Mouse (Mus musculus): ENCODE results near the gene Pold1. TPM values are rescaled to one million over a fixed set of nuclear protein-coding genes. Genes with fewer than 3 reads are reported as not detected.
A peak's percentile ranks its signal among the peaks of the same experiment; 100 is the strongest.

Gene Pold1
- polyA plus RNA-seq, 1 experiment from 2014 or later: 47.8 TPM

- WGBS (ENCODE audit: insufficient replicate concordance): 2% methylated on average over 32 of the region's 32 CpGs
- H3K27me3 ChIP-seq (ENCODE audit: control insufficient read depth, insufficient read depth, low read depth, low read length): no peaks in the 10 kb centered on the region
- peak overlapping the region; percentile 96 for H3K27ac ChIP-seq (ENCODE audit: low read length)
Measured at GRCm38 (mm10) chr7:44553196-44553764, 4.6 kb upstream of the Pold1 start.

GRCm38 (mm10) chr7:44552141-44552908 lies 3.7 kb upstream of the Pold1 start:
- no peak for ATAC-seq (ENCODE audit: low read depth)
- Histone ChIP-seq H3K9ac (ENCODE audit: low read depth, low read length) (no peak overlapping the region), H3K36me3 (ENCODE audit: control insufficient read depth, insufficient read depth) (peaks cover 32% of the 10 kb centered on the region), H3K4me3 (ENCODE audit: low read depth, low read length) (peak overlapping the region; percentile 80), H3K9me3 (replicated peaks; ENCODE audit: control insufficient read depth, low read length) (no peaks in the 10 kb centered on the region), H3K27me3 (ENCODE audit: control insufficient read depth, insufficient read depth, low read depth, low read length) (no peaks in the 10 kb centered on the region), H3K4me1 (ENCODE audit: control insufficient read depth, low read depth, low read length) (peaks cover 21% of the 10 kb centered on the region), H3K27ac (ENCODE audit: low read length) (no peak overlapping the region), H3K4me2 (ENCODE audit: low read depth, low read length) (peak overlapping the region; percentile 66)
- 87% methylated on average over 31 of the region's 31 CpGs for WGBS (ENCODE audit: insufficient replicate concordance)

More at GRCm38 (mm10) chr7:44553196-44553764, 4.6 kb upstream of the Pold1 start:
- Histone ChIP-seq H3K4me3 (ENCODE audit: low read depth, low read length) (peak overlapping the region; percentile 80), H3K9me3 (replicated peaks; ENCODE audit: control insufficient read depth, low read length) (no peaks in the 10 kb centered on the region), H3K4me2 (ENCODE audit: low read depth, low read length) (peak overlapping the region; percentile 66), H3K9ac (ENCODE audit: low read depth, low read length) (peak overlapping the region; percentile 74), H3K36me3 (ENCODE audit: control insufficient read depth, insufficient read depth) (peaks cover 32% of the 10 kb centered on the region), H3K4me1 (ENCODE audit: control insufficient read depth, low read depth, low read length) (peaks cover 13% of the 10 kb centered on the region)
- peak; percentile 50 for ATAC-seq (ENCODE audit: low read depth)

GRCm38 (mm10) chr7:44551731-44552130 lies 3.1 kb upstream of the Pold1 start:
- no peak overlapping the region for H3K9ac ChIP-seq (ENCODE audit: low read depth, low read length)
- H3K36me3 ChIP-seq (ENCODE audit: control insufficient read depth, insufficient read depth): peaks cover 32% of the 10 kb centered on the region
- ATAC-seq (ENCODE audit: low read depth): no peak
- no peak overlapping the region for H3K4me3 ChIP-seq (ENCODE audit: low read depth, low read length)
- H3K4me2 ChIP-seq (ENCODE audit: low read depth, low read length): no peak overlapping the region
- no peaks in the 10 kb centered on the region for H3K27me3 ChIP-seq (ENCODE audit: control insufficient read depth, insufficient read depth, low read depth, low read length)
- no peak overlapping the region for H3K27ac ChIP-seq (ENCODE audit: low read length)
- 88% methylated on average over 22 of the region's 22 CpGs for WGBS (ENCODE audit: insufficient replicate concordance)
- H3K9me3 ChIP-seq (replicated peaks; ENCODE audit: control insufficient read depth, low read length): no peaks in the 10 kb centered on the region
- H3K4me1 ChIP-seq (ENCODE audit: control insufficient read depth, low read depth, low read length): peaks cover 27% of the 10 kb centered on the region

GRCm38 (mm10) chr7:44551301-44551700 lies 2.7 kb upstream of the Pold1 start:
- no peak overlapping the region for H3K4me2 ChIP-seq (ENCODE audit: low read depth, low read length)
- H3K4me3 ChIP-seq (ENCODE audit: low read depth, low read length): no peak overlapping the region
- no peaks in the 10 kb centered on the region for H3K27me3 ChIP-seq (ENCODE audit: control insufficient read depth, insufficient read depth, low read depth, low read length)
- WGBS (ENCODE audit: insufficient replicate concordance): 92% methylated on average over 21 of the region's 21 CpGs
- peaks cover 32% of the 10 kb centered on the region for H3K36me3 ChIP-seq (ENCODE audit: control insufficient read depth, insufficient read depth)
- H3K9me3 ChIP-seq (replicated peaks; ENCODE audit: control insufficient read depth, low read length): no peaks in the 10 kb centered on the region
- ATAC-seq (ENCODE audit: low read depth): no peak
- no peak overlapping the region for H3K9ac ChIP-seq (ENCODE audit: low read depth, low read length)
- H3K4me1 ChIP-seq (ENCODE audit: control insufficient read depth, low read depth, low read length): peaks cover 27% of the 10 kb centered on the region
- no peak overlapping the region for H3K27ac ChIP-seq (ENCODE audit: low read length)

GRCm38 (mm10) chr7:44550409-44550678 lies 1.7 kb upstream of the Pold1 start:
- H3K27ac ChIP-seq (ENCODE audit: low read length): no peak overlapping the region
- WGBS (ENCODE audit: insufficient replicate concordance): 82% methylated on average over 12 of the region's 12 CpGs
- no peak overlapping the region for H3K4me2 ChIP-seq (ENCODE audit: low read depth, low read length)
- H3K36me3 ChIP-seq (ENCODE audit: control insufficient read depth, insufficient read depth): peaks cover 35% of the 10 kb centered on the region
- H3K9ac ChIP-seq (ENCODE audit: low read depth, low read length): no peak overlapping the region
- H3K4me1 ChIP-seq (ENCODE audit: control insufficient read depth, low read depth, low read length): peaks cover 27% of the 10 kb centered on the region
- no peak overlapping the region for H3K4me3 ChIP-seq (ENCODE audit: low read depth, low read length)
- no peak for ATAC-seq (ENCODE audit: low read depth)
- no peaks in the 10 kb centered on the region for H3K27me3 ChIP-seq (ENCODE audit: control insufficient read depth, insufficient read depth, low read depth, low read length)
- H3K9me3 ChIP-seq (replicated peaks; ENCODE audit: control insufficient read depth, low read length): no peaks in the 10 kb centered on the region

GRCm38 (mm10) chr7:44549621-44550408 lies 1.2 kb upstream of the Pold1 start:
- H3K27ac ChIP-seq (ENCODE audit: low read length): no peak overlapping the region
- peaks cover 35% of the 10 kb centered on the region for H3K36me3 ChIP-seq (ENCODE audit: control insufficient read depth, insufficient read depth)
- ATAC-seq (ENCODE audit: low read depth): no peak
- H3K9me3 ChIP-seq (replicated peaks; ENCODE audit: control insufficient read depth, low read length): no peaks in the 10 kb centered on the region
- no peak overlapping the region for H3K4me2 ChIP-seq (ENCODE audit: low read depth, low read length)
- no peaks in the 10 kb centered on the region for H3K27me3 ChIP-seq (ENCODE audit: control insufficient read depth, insufficient read depth, low read depth, low read length)
- H3K9ac ChIP-seq (ENCODE audit: low read depth, low read length): no peak overlapping the region
- H3K4me3 ChIP-seq (ENCODE audit: low read depth, low read length): no peak overlapping the region
- peaks cover 27% of the 10 kb centered on the region for H3K4me1 ChIP-seq (ENCODE audit: control insufficient read depth, low read depth, low read length)
- 82% methylated on average over 23 of the region's 23 CpGs for WGBS (ENCODE audit: insufficient replicate concordance)

- 25% methylated on average over 5 of the region's 5 CpGs for WGBS (ENCODE audit: insufficient replicate concordance)
- ATAC-seq (ENCODE audit: low read depth): no peak
- Histone ChIP-seq H3K9me3 (replicated peaks; ENCODE audit: control insufficient read depth, low read length) (no peaks in the 10 kb centered on the region), H3K4me2 (ENCODE audit: low read depth, low read length) (peak overlapping the region; percentile 93), H3K4me1 (ENCODE audit: control insufficient read depth, low read depth, low read length) (peaks cover 17% of the 10 kb centered on the region), H3K36me3 (ENCODE audit: control insufficient read depth, insufficient read depth) (peaks cover 37% of the 10 kb centered on the region), H3K9ac (ENCODE audit: low read depth, low read length) (peak overlapping the region; percentile 73), H3K27ac (ENCODE audit: low read length) (peak overlapping the region; percentile 91), H3K4me3 (ENCODE audit: low read depth, low read length) (peak overlapping the region; percentile 78), H3K27me3 (ENCODE audit: control insufficient read depth, insufficient read depth, low read depth, low read length) (no peaks in the 10 kb centered on the region)
Measured at GRCm38 (mm10) chr7:44547725-44548124, 924 bp downstream of the Pold1 start.

- H3K27me3 ChIP-seq (ENCODE audit: control insufficient read depth, insufficient read depth, low read depth, low read length): no peaks in the 10 kb centered on the region
- H3K4me2 ChIP-seq (ENCODE audit: low read depth, low read length): peak overlapping the region; percentile 93
- 90% methylated on average over 13 of the region's 13 CpGs for WGBS (ENCODE audit: insufficient replicate concordance)
- H3K36me3 ChIP-seq (ENCODE audit: control insufficient read depth, insufficient read depth): peaks cover 39% of the 10 kb centered on the region
- no peak overlapping the region; the same call in 1 of the 2 replicates for H3K27ac ChIP-seq (ENCODE audit: low read length)
- peak overlapping the region; percentile 78 for H3K4me3 ChIP-seq (ENCODE audit: low read depth, low read length)
- H3K9me3 ChIP-seq (replicated peaks; ENCODE audit: control insufficient read depth, low read length): no peaks in the 10 kb centered on the region
- no peak for ATAC-seq (ENCODE audit: low read depth)
- peaks cover 16% of the 10 kb centered on the region for H3K4me1 ChIP-seq (ENCODE audit: control insufficient read depth, low read depth, low read length)
- H3K9ac ChIP-seq (ENCODE audit: low read depth, low read length): peak overlapping the region; percentile 73
Measured at GRCm38 (mm10) chr7:44547041-44547440, 1.6 kb downstream of the Pold1 start.

- no peak overlapping the region for H3K27ac ChIP-seq (ENCODE audit: low read length)
- no peak overlapping the region for H3K4me3 ChIP-seq (ENCODE audit: low read depth, low read length)
- peaks cover 39% of the 10 kb centered on the region for H3K36me3 ChIP-seq (ENCODE audit: control insufficient read depth, insufficient read depth)
- no peak for ATAC-seq (ENCODE audit: low read depth)
- H3K27me3 ChIP-seq (ENCODE audit: control insufficient read depth, insufficient read depth, low read depth, low read length): no peaks in the 10 kb centered on the region
- no peak overlapping the region for H3K4me2 ChIP-seq (ENCODE audit: low read depth, low read length)
- H3K9ac ChIP-seq (ENCODE audit: low read depth, low read length): no peak overlapping the region
- 89% methylated on average over 3 of the region's 3 CpGs for WGBS (ENCODE audit: insufficient replicate concordance)
- H3K9me3 ChIP-seq (replicated peaks; ENCODE audit: control insufficient read depth, low read length): no peaks in the 10 kb centered on the region
- peaks cover 16% of the 10 kb centered on the region for H3K4me1 ChIP-seq (ENCODE audit: control insufficient read depth, low read depth, low read length)
Measured at GRCm38 (mm10) chr7:44546274-44546673, 2.4 kb downstream of the Pold1 start.
